Mouse (Mus musculus): ENCODE measurements around the gene Dglucy. TPM values are rescaled to one million over a fixed set of nuclear protein-coding genes. Genes with fewer than 3 reads are reported as not detected.
A peak's percentile ranks its signal among the peaks of the same experiment; 100 is the strongest.

The Dglucy gene
- polyA plus RNA-seq, 1 experiment from 2014 or later, result 0.06 TPM

- Histone ChIP-seq H3K4me1 (peaks cover 5% of the 10 kb centered on the region), H3K4me3 (no peak overlapping the region), H3K9me3 (replicated peaks) (no peaks in the 10 kb centered on the region), H3K36me3 (peaks cover 100% of the 10 kb centered on the region), H3K27me3 (ENCODE audit: low read depth, poor library complexity, severe bottlenecking) (no peaks in the 10 kb centered on the region), H3K27ac (replicated peaks) (no peak overlapping the region)
- peak; percentile 73 for DNase-seq (ENCODE audit: low spot score)
- WGBS, result 29% methylated on average over 2 of the region's 2 CpGs
Measured at GRCm38 (mm10) chr12:100936116-100936515, 157.3 kb downstream of the Dglucy start.

GRCm38 (mm10) chr12:100936737-100937136 lies 157.9 kb downstream of the Dglucy start:
- 89% methylated on average over 4 of the region's 4 CpGs for WGBS
- peaks cover 100% of the 10 kb centered on the region for H3K36me3 ChIP-seq
- H3K27ac ChIP-seq (replicated peaks), result no peak overlapping the region
- peaks cover 5% of the 10 kb centered on the region for H3K4me1 ChIP-seq
- no peak overlapping the region for H3K4me3 ChIP-seq
- no peaks in the 10 kb centered on the region for H3K9me3 ChIP-seq (replicated peaks)
- no peaks in the 10 kb centered on the region for H3K27me3 ChIP-seq (ENCODE audit: low read depth, poor library complexity, severe bottlenecking)
- no peak for DNase-seq (ENCODE audit: low spot score)

- Histone ChIP-seq H3K4me3 (no peak overlapping the region), H3K4me1 (peaks cover 5% of the 10 kb centered on the region), H3K27me3 (ENCODE audit: low read depth, poor library complexity, severe bottlenecking) (no peaks in the 10 kb centered on the region), H3K27ac (replicated peaks) (no peak overlapping the region), H3K9me3 (replicated peaks) (no peaks in the 10 kb centered on the region), H3K36me3 (peaks cover 99% of the 10 kb centered on the region)
- no peak for DNase-seq (ENCODE audit: low spot score)
- WGBS, result 89% methylated on average over 21 of the region's 21 CpGs
Measured at GRCm38 (mm10) chr12:100937441-100938360, 158.8 kb downstream of the Dglucy start.

- 84% methylated on average over 3 of the region's 3 CpGs for WGBS
- H3K27me3 ChIP-seq (ENCODE audit: low read depth, poor library complexity, severe bottlenecking), result no peaks in the 10 kb centered on the region
Measured at GRCm38 (mm10) chr12:100941361-100941760, 162.5 kb downstream of the Dglucy start.

GRCm38 (mm10) chr12:100943146-100943545 lies 164.3 kb downstream of the Dglucy start:
- no peak for DNase-seq (ENCODE audit: low spot score)

More at GRCm38 (mm10) chr12:100941361-100941760, 162.5 kb downstream of the Dglucy start:
- no peak overlapping the region for H3K4me3 ChIP-seq
- no peaks in the 10 kb centered on the region for H3K9me3 ChIP-seq (replicated peaks)
- DNase-seq (ENCODE audit: low spot score), result no peak
- peaks cover 99% of the 10 kb centered on the region for H3K36me3 ChIP-seq
- H3K27ac ChIP-seq (replicated peaks), result no peak overlapping the region
- H3K4me1 ChIP-seq, result peaks cover 5% of the 10 kb centered on the region

GRCm38 (mm10) chr12:100944921-100945336 lies 166.1 kb downstream of the Dglucy start:
- Histone ChIP-seq H3K4me3 (no peak overlapping the region), H3K36me3 (peaks cover 99% of the 10 kb centered on the region), H3K9me3 (replicated peaks) (no peaks in the 10 kb centered on the region), H3K4me1 (no peaks in the 10 kb centered on the region), H3K27ac (replicated peaks) (no peak overlapping the region), H3K27me3 (ENCODE audit: low read depth, poor library complexity, severe bottlenecking) (peaks cover 5% of the 10 kb centered on the region; the same call in 1 of the 2 replicates)
- 93% methylated on average over 21 of the region's 21 CpGs for WGBS
- no peak for DNase-seq (ENCODE audit: low spot score)

More at GRCm38 (mm10) chr12:100943146-100943545, 164.3 kb downstream of the Dglucy start:
- Histone ChIP-seq H3K4me1 (no peaks in the 10 kb centered on the region), H3K27me3 (ENCODE audit: low read depth, poor library complexity, severe bottlenecking) (0 out of 2 replicates have a peak, but pooled peaks cover under 1% of the 10 kb centered on the region), H3K36me3 (peaks cover 99% of the 10 kb centered on the region), H3K9me3 (replicated peaks) (no peaks in the 10 kb centered on the region), H3K27ac (replicated peaks) (no peak overlapping the region), H3K4me3 (no peak overlapping the region)
- WGBS, result 88% methylated on average over 4 of the region's 4 CpGs

- Histone ChIP-seq H3K4me3 (no peak overlapping the region), H3K9me3 (replicated peaks) (no peaks in the 10 kb centered on the region), H3K36me3 (peaks cover 97% of the 10 kb centered on the region), H3K27me3 (ENCODE audit: low read depth, poor library complexity, severe bottlenecking) (peaks cover 5% of the 10 kb centered on the region; the same call in 1 of the 2 replicates), H3K4me1 (no peaks in the 10 kb centered on the region), H3K27ac (replicated peaks) (no peak overlapping the region)
- no peak for DNase-seq (ENCODE audit: low spot score)
- WGBS, result 91% methylated on average over 12 of the region's 12 CpGs
Measured at GRCm38 (mm10) chr12:100945501-100945900, 166.6 kb downstream of the Dglucy start.

- no peak overlapping the region for H3K4me3 ChIP-seq
- DNase-seq (ENCODE audit: low spot score), result no peak
- WGBS, result 91% methylated on average over 12 of the region's 12 CpGs
- no peaks in the 10 kb centered on the region for H3K9me3 ChIP-seq (replicated peaks)
- H3K27ac ChIP-seq (replicated peaks), result no peak overlapping the region
- H3K36me3 ChIP-seq, result peaks cover 95% of the 10 kb centered on the region
- peaks cover 5% of the 10 kb centered on the region; the same call in 1 of the 2 replicates for H3K27me3 ChIP-seq (ENCODE audit: low read depth, poor library complexity, severe bottlenecking)
- no peaks in the 10 kb centered on the region for H3K4me1 ChIP-seq
Measured at GRCm38 (mm10) chr12:100945948-100946347, 167.1 kb downstream of the Dglucy start.

Other genes with a start within 250 kb of the Dglucy start
- gene Rps6ka5, start 52.1 kb upstream of the Dglucy start, polyA plus RNA-seq (2016; fragmentation: Nextera tagmentation; extraction: Ambion mirVana), result 2.4 and 2.9 TPM in 2 replicates
- 0.29 and 1.1 TPM in 2 replicates for gene Gpr68, start 129.1 kb downstream of the Dglucy start, polyA plus RNA-seq (2016; fragmentation: Nextera tagmentation; extraction: Ambion mirVana)
- gene Ccdc88c, start 250.0 kb downstream of the Dglucy start, polyA plus RNA-seq (2016; fragmentation: Nextera tagmentation; extraction: Ambion mirVana), result 14.8 and 15.8 TPM in 2 replicates